Mouse (Mus musculus): ENCODE data around the gene Chdh. TPM values are rescaled to one million over a fixed set of nuclear protein-coding genes. Genes with fewer than 3 reads are reported as not detected.

Chdh gene
- polyA plus RNA-seq, 1 experiment from 2014 or later, result 1.0 TPM

- H3K4me1 ChIP-seq (ENCODE audit: control insufficient read depth, insufficient read depth, low read length), result peaks cover 3% of the 10 kb centered on the region
- H3K9ac ChIP-seq (ENCODE audit: low read depth, low read length), result no peak overlapping the region
- no peak for ATAC-seq
- H3K4me3 ChIP-seq (ENCODE audit: low read depth, low read length), result no peak overlapping the region
- no peaks in the 10 kb centered on the region for H3K9me3 ChIP-seq (replicated peaks; ENCODE audit: control insufficient read depth, low read length, poor library complexity, severe bottlenecking)
- 74% methylated on average over 10 of the region's 10 CpGs for WGBS
- H3K4me2 ChIP-seq (ENCODE audit: low read length), result no peak overlapping the region
- peaks cover 5% of the 10 kb centered on the region for H3K27me3 ChIP-seq (ENCODE audit: control insufficient read depth, insufficient read depth, low read depth, low read length)
- H3K36me3 ChIP-seq (ENCODE audit: control insufficient read depth, insufficient read depth, low read length), result no peaks in the 10 kb centered on the region
- no peak overlapping the region for H3K27ac ChIP-seq (ENCODE audit: low read length)
Observed at GRCm38 (mm10) chr14:30009864-30010560, 1.2 kb downstream of the Chdh start.

- H3K27me3 ChIP-seq (ENCODE audit: control insufficient read depth, insufficient read depth, low read depth, low read length), result peaks cover 5% of the 10 kb centered on the region
- no peak overlapping the region for H3K4me2 ChIP-seq (ENCODE audit: low read length)
- no peaks in the 10 kb centered on the region for H3K36me3 ChIP-seq (ENCODE audit: control insufficient read depth, insufficient read depth, low read length)
- no peak for ATAC-seq
- no peaks in the 10 kb centered on the region for H3K9me3 ChIP-seq (replicated peaks; ENCODE audit: control insufficient read depth, low read length, poor library complexity, severe bottlenecking)
- H3K9ac ChIP-seq (ENCODE audit: low read depth, low read length), result no peak overlapping the region
- H3K27ac ChIP-seq (ENCODE audit: low read length), result no peak overlapping the region
- H3K4me3 ChIP-seq (ENCODE audit: low read depth, low read length), result no peak overlapping the region
- peaks cover 3% of the 10 kb centered on the region for H3K4me1 ChIP-seq (ENCODE audit: control insufficient read depth, insufficient read depth, low read length)
- 88% methylated on average over 10 of the region's 10 CpGs for WGBS
Observed at GRCm38 (mm10) chr14:30011886-30012560, 3.2 kb downstream of the Chdh start.

- Histone ChIP-seq H3K4me2 (ENCODE audit: low read length) (no peak overlapping the region), H3K4me1 (ENCODE audit: control insufficient read depth, insufficient read depth, low read length) (no peaks in the 10 kb centered on the region), H3K36me3 (ENCODE audit: control insufficient read depth, insufficient read depth, low read length) (no peaks in the 10 kb centered on the region), H3K27me3 (ENCODE audit: control insufficient read depth, insufficient read depth, low read depth, low read length) (peaks cover 5% of the 10 kb centered on the region), H3K9ac (ENCODE audit: low read depth, low read length) (no peak overlapping the region), H3K4me3 (ENCODE audit: low read depth, low read length) (no peak overlapping the region), H3K27ac (ENCODE audit: low read length) (no peak overlapping the region), H3K9me3 (replicated peaks; ENCODE audit: control insufficient read depth, low read length, poor library complexity, severe bottlenecking) (no peaks in the 10 kb centered on the region)
- 67% methylated on average over 10 of the region's 10 CpGs for WGBS
- ATAC-seq, result no peak
Observed at GRCm38 (mm10) chr14:30014487-30014886, 5.7 kb downstream of the Chdh start.

- Histone ChIP-seq H3K9me3 (replicated peaks; ENCODE audit: control insufficient read depth, low read length, poor library complexity, severe bottlenecking) (no peaks in the 10 kb centered on the region), H3K4me2 (ENCODE audit: low read length) (no peak overlapping the region), H3K27ac (ENCODE audit: low read length) (no peak overlapping the region), H3K4me1 (ENCODE audit: control insufficient read depth, insufficient read depth, low read length) (no peaks in the 10 kb centered on the region), H3K36me3 (ENCODE audit: control insufficient read depth, insufficient read depth, low read length) (no peaks in the 10 kb centered on the region), H3K27me3 (ENCODE audit: control insufficient read depth, insufficient read depth, low read depth, low read length) (no peaks in the 10 kb centered on the region; the same call in 1 of the 2 replicates), H3K9ac (ENCODE audit: low read depth, low read length) (no peak overlapping the region), H3K4me3 (ENCODE audit: low read depth, low read length) (no peak overlapping the region)
- no peak for ATAC-seq
- WGBS, result 64% methylated on average over 1 of the region's 1 CpGs
Observed at GRCm38 (mm10) chr14:30015008-30015407, 6.2 kb downstream of the Chdh start.

- Histone ChIP-seq H3K9me3 (replicated peaks; ENCODE audit: control insufficient read depth, low read length, poor library complexity, severe bottlenecking) (no peaks in the 10 kb centered on the region), H3K4me3 (ENCODE audit: low read depth, low read length) (no peak overlapping the region), H3K4me1 (ENCODE audit: control insufficient read depth, insufficient read depth, low read length) (no peaks in the 10 kb centered on the region), H3K36me3 (ENCODE audit: control insufficient read depth, insufficient read depth, low read length) (no peaks in the 10 kb centered on the region), H3K27ac (ENCODE audit: low read length) (no peak overlapping the region), H3K4me2 (ENCODE audit: low read length) (no peak overlapping the region), H3K27me3 (ENCODE audit: control insufficient read depth, insufficient read depth, low read depth, low read length) (no peaks in the 10 kb centered on the region), H3K9ac (ENCODE audit: low read depth, low read length) (no peak overlapping the region)
- ATAC-seq, result no peak
- WGBS, result 89% methylated on average over 5 of the region's 5 CpGs
Observed at GRCm38 (mm10) chr14:30016666-30017065, 7.8 kb downstream of the Chdh start.

- Histone ChIP-seq H3K4me3 (ENCODE audit: low read depth, low read length) (no peak overlapping the region), H3K27ac (ENCODE audit: low read length) (no peak overlapping the region), H3K4me1 (ENCODE audit: control insufficient read depth, insufficient read depth, low read length) (no peaks in the 10 kb centered on the region), H3K9ac (ENCODE audit: low read depth, low read length) (no peak overlapping the region), H3K9me3 (replicated peaks; ENCODE audit: control insufficient read depth, low read length, poor library complexity, severe bottlenecking) (no peaks in the 10 kb centered on the region), H3K36me3 (ENCODE audit: control insufficient read depth, insufficient read depth, low read length) (no peaks in the 10 kb centered on the region), H3K4me2 (ENCODE audit: low read length) (no peak overlapping the region), H3K27me3 (ENCODE audit: control insufficient read depth, insufficient read depth, low read depth, low read length) (no peaks in the 10 kb centered on the region)
- WGBS, result 93% methylated on average over 8 of the region's 8 CpGs
- no peak for ATAC-seq
Observed at GRCm38 (mm10) chr14:30017794-30018462, 9.1 kb downstream of the Chdh start.

GRCm38 (mm10) chr14:30018463-30018801 is 9.6 kb downstream of the Chdh start:
- Histone ChIP-seq H3K27ac (ENCODE audit: low read length) (no peak overlapping the region), H3K4me3 (ENCODE audit: low read depth, low read length) (no peak overlapping the region), H3K9me3 (replicated peaks; ENCODE audit: control insufficient read depth, low read length, poor library complexity, severe bottlenecking) (no peaks in the 10 kb centered on the region), H3K27me3 (ENCODE audit: control insufficient read depth, insufficient read depth, low read depth, low read length) (no peaks in the 10 kb centered on the region), H3K4me2 (ENCODE audit: low read length) (no peak overlapping the region), H3K4me1 (ENCODE audit: control insufficient read depth, insufficient read depth, low read length) (no peaks in the 10 kb centered on the region), H3K9ac (ENCODE audit: low read depth, low read length) (no peak overlapping the region), H3K36me3 (ENCODE audit: control insufficient read depth, insufficient read depth, low read length) (no peaks in the 10 kb centered on the region)
- 94% methylated on average over 4 of the region's 4 CpGs for WGBS
- no peak for ATAC-seq

- H3K27me3 ChIP-seq (ENCODE audit: control insufficient read depth, insufficient read depth, low read depth, low read length), result no peaks in the 10 kb centered on the region
- H3K9ac ChIP-seq (ENCODE audit: low read depth, low read length), result no peak overlapping the region
- no peak overlapping the region for H3K4me3 ChIP-seq (ENCODE audit: low read depth, low read length)
- no peak for ATAC-seq
- H3K36me3 ChIP-seq (ENCODE audit: control insufficient read depth, insufficient read depth, low read length), result no peaks in the 10 kb centered on the region
- WGBS, result 95% methylated on average over 6 of the region's 6 CpGs
- no peaks in the 10 kb centered on the region for H3K4me1 ChIP-seq (ENCODE audit: control insufficient read depth, insufficient read depth, low read length)
- no peak overlapping the region for H3K4me2 ChIP-seq (ENCODE audit: low read length)
- no peak overlapping the region for H3K27ac ChIP-seq (ENCODE audit: low read length)
- H3K9me3 ChIP-seq (replicated peaks; ENCODE audit: control insufficient read depth, low read length, poor library complexity, severe bottlenecking), result no peaks in the 10 kb centered on the region
Observed at GRCm38 (mm10) chr14:30018846-30019245, 10.0 kb downstream of the Chdh start.

- Histone ChIP-seq H3K4me1 (ENCODE audit: control insufficient read depth, insufficient read depth, low read length) (no peaks in the 10 kb centered on the region), H3K27me3 (ENCODE audit: control insufficient read depth, insufficient read depth, low read depth, low read length) (no peaks in the 10 kb centered on the region), H3K4me2 (ENCODE audit: low read length) (no peak overlapping the region), H3K36me3 (ENCODE audit: control insufficient read depth, insufficient read depth, low read length) (no peaks in the 10 kb centered on the region), H3K4me3 (ENCODE audit: low read depth, low read length) (no peak overlapping the region), H3K27ac (ENCODE audit: low read length) (no peak overlapping the region), H3K9me3 (replicated peaks; ENCODE audit: control insufficient read depth, low read length, poor library complexity, severe bottlenecking) (no peaks in the 10 kb centered on the region), H3K9ac (ENCODE audit: low read depth, low read length) (no peak overlapping the region)
- WGBS, result 96% methylated on average over 8 of the region's 8 CpGs
- no peak for ATAC-seq
Observed at GRCm38 (mm10) chr14:30019375-30019774, 10.6 kb downstream of the Chdh start.
